In genomic region chr3:90064383-90064782, GRCm38 (mm10) we compare ENCODE assay signal across 11 mouse cellular contexts.
"Had no signal": no experiment of that assay in that cellular context is flagged by ENCODE, and none has a peak within 500 bp of the region (broad histone marks: within the 10 kb centered on the region; RNA-seq: fewer than 3 reads in every experiment).

No protein-coding gene starts in this region.

- H3K4me3 ChIP-seq: limb, embryonic 15.5 days; liver, embryonic 12.5 days; lung, embryonic 15.5 days; midbrain, embryonic 13.5 days; myocyte had no signal

- DNase-seq: kidney, adult 9 months; kidney, postnatal 14 days; lung, postnatal 14 days; retina, postnatal 1 day; right cerebral cortex, postnatal 4 days; spleen, adult 18-20 months had no signal

- H3K27ac ChIP-seq: limb, embryonic 15.5 days; liver, embryonic 12.5 days; lung, embryonic 15.5 days; midbrain, embryonic 13.5 days had no signal
